Mouse (Mus musculus) forebrain, embryonic 16.5 days (tissue): ENCODE results near the gene Lemd1. TPM values are rescaled to one million over a fixed set of nuclear protein-coding genes. Genes with fewer than 3 reads are reported as not detected.

ENCODE experiments used
- ATAC-seq: fragments of 200-750 bp; cut with Nextera tagmentation; 2 replicates; pipeline ENCODE4 v1.8.0; 2017; ENCODE audit warnings: mild to moderate bottlenecking, moderate library complexity
- H3K27ac ChIP-seq: fragments of 300-500 bp; sonication (generic); 2 replicates; pipeline ENCODE4 v1.5.1; 2014; ENCODE audit warnings: low read length, control low read depth
- H3K27me3 ChIP-seq: fragments of 300-500 bp; sonication (generic); replicated peaks from 2 replicates; pipeline ENCODE4 v1.6.1; 2014; ENCODE audit warnings: low read length; ENCODE audit not compliant: control insufficient read depth, insufficient read depth
- H3K36me3 ChIP-seq: fragments of 300-500 bp; sonication (generic); 2 replicates; pipeline ENCODE4 v1.6.1; 2014; ENCODE audit not compliant: control insufficient read depth, insufficient read depth
- H3K4me1 ChIP-seq: fragments of 300-500 bp; sonication (generic); replicated peaks from 2 replicates; pipeline ENCODE4 v1.6.1; 2014; ENCODE audit warnings: low read length; ENCODE audit not compliant: control insufficient read depth, insufficient read depth
- H3K4me2 ChIP-seq: fragments of 300-500 bp; sonication (generic); 2 replicates; pipeline ENCODE4 v1.6.1; 2014; ENCODE audit warnings: mild to moderate bottlenecking, low read length, control low read depth
- H3K4me3 ChIP-seq: fragments of 300-500 bp; sonication (generic); replicated peaks from 2 replicates; pipeline ENCODE4 v1.5.1; 2014; ENCODE audit warnings: mild to moderate bottlenecking, low read length, control low read depth
- H3K9ac ChIP-seq: fragments of 300-500 bp; sonication (generic); replicated peaks from 2 replicates; pipeline ENCODE4 v1.6.1; 2014; ENCODE audit warnings: low read depth, low read length, control low read depth
- H3K9me3 ChIP-seq: fragments of 300-500 bp; sonication (generic); 2 replicates; pipeline ENCODE4 v1.6.1; 2016; ENCODE audit warnings: low read length; ENCODE audit not compliant: control insufficient read depth
- WGBS: fragments of 180-500 bp; shearing (Covaris S2); extraction: QIAGEN DNeasy Blood & Tissue Kit; methylation state at CpG from one replicate; pipeline ENCODE4 v1.1.7; 2014; 5-methylcytosine and 5-hydroxymethylcytosine counted together
- polyA plus RNA-seq: library from polyadenylated mRNA; unstranded; fragments of >200 nt; fragmentation: Nextera tagmentation; extraction: Ambion mirVana; gene quantifications from 2 replicates; pipeline ENCODE4 v1.2.1, GENCODE M21; 2015

Lemd1 gene
- polyA plus RNA-seq, 1 experiment from 2014 or later: 18.4 TPM

DNA sequence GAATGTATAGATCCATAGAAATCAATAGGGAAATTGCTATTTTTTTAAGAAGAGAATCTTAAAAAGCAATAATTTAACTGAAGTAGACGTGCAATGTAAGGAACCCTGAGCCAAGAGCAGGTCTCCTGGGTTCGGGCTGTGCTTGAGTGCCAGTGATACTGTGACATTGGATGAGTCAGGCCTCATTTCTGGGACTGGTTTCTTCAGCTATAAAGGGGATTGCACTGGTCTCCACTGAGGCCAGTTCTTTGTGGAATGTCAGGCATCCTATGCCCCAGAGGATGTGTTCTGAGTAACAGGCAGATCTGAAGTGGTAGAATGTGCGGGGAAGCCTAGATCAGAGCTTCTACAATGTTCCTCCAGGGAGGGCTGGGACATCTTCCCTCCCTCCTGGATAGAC lies 15.6 kb downstream of the Lemd1 start:
- Histone ChIP-seq H3K9ac (no peak overlapping the region), H3K27ac (no peak overlapping the region), H3K4me1 (peaks cover 46% of the 10 kb centered on the region), H3K4me3 (no peak overlapping the region), H3K4me2 (no peak overlapping the region), H3K36me3 (no peaks in the 10 kb centered on the region), H3K9me3 (no peaks in the 10 kb centered on the region), H3K27me3 (no peaks in the 10 kb centered on the region)
- no peak for ATAC-seq
- WGBS: 88% methylated on average over 3 of the region's 3 CpGs

DNA sequence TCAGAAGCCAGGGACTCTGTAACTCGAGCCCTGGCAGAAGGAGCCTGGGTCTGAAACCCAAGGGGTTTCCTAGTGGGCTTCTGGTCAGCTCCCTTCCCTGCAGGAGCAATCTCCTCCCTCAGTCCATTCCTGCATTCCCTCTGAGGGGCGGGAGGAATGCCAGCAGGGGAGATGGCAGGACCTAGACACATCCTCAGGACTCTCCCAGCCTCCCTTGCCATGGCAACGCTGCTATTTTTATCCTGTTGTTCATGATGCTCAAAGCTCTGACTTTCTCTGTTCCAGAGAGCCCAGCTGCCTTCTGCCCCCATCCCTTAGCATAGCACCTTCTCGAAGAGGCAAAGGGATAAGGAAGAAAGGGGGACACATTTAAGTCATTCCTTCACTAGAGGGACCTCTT lies 16.9 kb downstream of the Lemd1 start:
- Histone ChIP-seq H3K27me3 (no peaks in the 10 kb centered on the region), H3K27ac (peak overlapping the region; percentile 52), H3K9me3 (no peaks in the 10 kb centered on the region), H3K36me3 (no peaks in the 10 kb centered on the region), H3K4me1 (peaks cover 50% of the 10 kb centered on the region), H3K4me3 (no peak overlapping the region), H3K4me2 (no peak overlapping the region), H3K9ac (no peak overlapping the region)
- 16% methylated on average over 4 of the region's 4 CpGs for WGBS
- peak; percentile 28; the same call in 1 of the 2 replicates for ATAC-seq

DNA sequence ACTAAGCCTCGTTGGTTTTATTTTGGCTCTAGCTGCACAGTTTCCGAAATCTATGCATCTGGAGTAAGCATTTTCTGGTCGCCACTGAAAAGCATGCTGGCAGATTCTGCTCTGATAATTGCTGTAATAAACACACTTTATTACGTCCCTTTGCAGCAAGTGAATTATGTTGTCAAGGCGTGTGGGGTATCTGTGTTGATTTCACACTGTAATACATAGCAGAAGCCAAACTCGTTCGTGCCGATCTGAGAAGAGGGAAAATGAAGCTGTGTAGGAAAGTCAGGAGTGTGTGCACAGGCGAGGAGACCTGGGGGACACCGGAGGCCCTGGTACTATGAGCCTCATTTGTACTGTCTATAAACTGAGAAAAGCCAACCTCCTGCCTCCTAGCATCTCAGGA lies 18.2 kb downstream of the Lemd1 start:
- Histone ChIP-seq H3K27ac (peak overlapping the region; percentile 16; the same call in 1 of the 2 replicates), H3K4me1 (peaks cover 51% of the 10 kb centered on the region), H3K36me3 (no peaks in the 10 kb centered on the region), H3K4me3 (no peak overlapping the region), H3K9me3 (no peaks in the 10 kb centered on the region), H3K9ac (no peak overlapping the region), H3K27me3 (no peaks in the 10 kb centered on the region), H3K4me2 (no peak overlapping the region)
- WGBS: 39% methylated on average over 10 of the region's 10 CpGs
- ATAC-seq: peak; percentile 28

DNA sequence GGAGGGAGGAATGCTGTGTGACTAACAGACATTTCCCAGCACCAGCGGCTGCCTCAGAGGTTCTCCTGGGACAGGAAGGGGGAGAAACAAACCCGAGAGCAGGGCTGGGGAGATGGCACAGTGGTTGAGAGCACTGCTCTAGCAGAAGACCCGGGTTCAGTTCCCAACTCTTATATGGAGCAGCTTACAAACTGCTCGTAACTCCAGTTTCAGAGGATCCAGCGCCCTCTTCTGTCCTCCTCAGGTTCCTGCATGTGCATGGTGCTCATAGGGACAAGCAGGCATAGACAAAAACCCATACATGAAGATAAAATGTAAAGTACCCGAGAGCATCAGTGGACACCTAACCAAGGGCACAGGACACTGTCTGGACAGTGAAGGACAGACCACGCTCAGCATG lies 19.7 kb downstream of the Lemd1 start:
- H3K9me3 ChIP-seq: no peaks in the 10 kb centered on the region
- no peak overlapping the region for H3K27ac ChIP-seq
- H3K9ac ChIP-seq: no peak overlapping the region
- H3K4me1 ChIP-seq: peaks cover 51% of the 10 kb centered on the region
- ATAC-seq: no peak
- WGBS: 22% methylated on average over 7 of the region's 7 CpGs
- H3K4me2 ChIP-seq: no peak overlapping the region
- no peak overlapping the region for H3K4me3 ChIP-seq
- H3K36me3 ChIP-seq: no peaks in the 10 kb centered on the region
- no peaks in the 10 kb centered on the region for H3K27me3 ChIP-seq

DNA sequence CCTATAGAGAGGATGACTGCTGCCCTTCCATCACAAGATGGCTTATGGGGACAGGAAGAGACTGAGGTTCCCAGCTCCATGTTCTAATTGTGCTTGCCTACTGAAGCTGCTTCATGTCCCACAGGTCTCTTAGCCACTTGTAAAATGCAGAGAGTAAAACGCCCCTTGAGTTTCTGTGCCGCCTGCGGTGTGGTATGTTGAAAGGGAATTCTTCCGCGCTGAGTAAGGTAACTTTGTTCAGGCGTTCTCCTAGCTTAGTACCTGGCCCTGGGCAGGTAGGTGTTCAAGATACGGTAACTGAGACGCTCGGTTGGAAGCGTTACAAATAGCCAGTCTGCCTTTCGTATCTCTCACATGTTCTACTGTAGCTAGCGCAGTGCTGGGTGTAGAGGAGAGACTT lies 20.4 kb downstream of the Lemd1 start:
- 0 out of 2 replicates have a peak overlapping the region, but pooled peaks have one; percentile 5 for H3K9ac ChIP-seq
- H3K36me3 ChIP-seq: no peaks in the 10 kb centered on the region
- no peak for ATAC-seq
- no peaks in the 10 kb centered on the region for H3K27me3 ChIP-seq
- H3K4me2 ChIP-seq: peak overlapping the region; percentile 29
- WGBS: 44% methylated on average over 12 of the region's 12 CpGs
- peaks cover 51% of the 10 kb centered on the region for H3K4me1 ChIP-seq
- H3K9me3 ChIP-seq: no peaks in the 10 kb centered on the region
- H3K27ac ChIP-seq: 0 out of 2 replicates have a peak overlapping the region, but pooled peaks have one; percentile 11
- no peak overlapping the region for H3K4me3 ChIP-seq

DNA sequence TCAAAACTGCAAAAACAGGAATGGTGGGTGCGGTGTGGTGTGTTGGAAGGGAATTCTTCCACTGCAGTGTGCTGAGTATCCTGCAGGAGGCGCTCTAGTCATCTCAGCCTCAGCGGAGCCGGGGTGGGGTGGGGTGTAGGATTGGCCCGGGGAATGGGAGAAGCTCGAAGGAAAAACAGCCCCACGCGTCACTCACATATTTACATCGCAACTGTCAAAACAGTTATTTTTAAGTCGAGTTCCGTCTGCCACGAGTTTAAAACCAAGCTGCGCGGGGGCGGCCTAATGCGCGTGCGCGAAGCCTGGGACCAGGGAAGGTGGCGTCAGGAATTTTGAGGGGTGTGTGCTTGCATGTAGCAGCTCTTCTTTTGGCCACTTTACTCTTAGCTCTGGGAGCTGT lies 21.0 kb downstream of the Lemd1 start:
- Histone ChIP-seq H3K27me3 (no peaks in the 10 kb centered on the region), H3K36me3 (no peaks in the 10 kb centered on the region), H3K4me2 (peak overlapping the region; percentile 29), H3K27ac (no peak overlapping the region), H3K4me3 (peak overlapping the region; percentile 20), H3K9me3 (no peaks in the 10 kb centered on the region), H3K4me1 (peaks cover 51% of the 10 kb centered on the region), H3K9ac (no peak overlapping the region)
- WGBS: 3% methylated on average over 20 of the region's 20 CpGs
- ATAC-seq: peak; percentile 72

DNA sequence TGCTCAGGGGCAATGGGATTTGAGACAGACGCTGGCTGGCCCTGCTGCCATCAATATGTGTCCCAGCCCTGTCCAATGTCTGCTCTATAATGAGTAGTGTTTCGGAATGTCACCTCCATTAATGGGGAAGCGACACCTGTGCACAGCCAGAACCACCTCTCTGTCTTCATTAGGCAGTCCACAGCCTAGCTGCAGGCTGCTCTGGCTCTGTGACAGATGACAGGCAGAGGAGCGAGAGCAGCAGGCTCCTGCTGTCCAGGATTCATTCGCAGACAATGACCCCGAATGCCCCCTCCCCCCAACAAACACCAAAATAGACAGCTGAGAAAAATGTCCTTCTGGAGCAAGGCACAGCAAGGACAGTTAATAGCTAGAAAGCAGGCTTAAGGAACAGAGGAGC lies 21.8 kb downstream of the Lemd1 start:
- H3K27me3 ChIP-seq: no peaks in the 10 kb centered on the region
- H3K4me3 ChIP-seq: no peak overlapping the region
- no peaks in the 10 kb centered on the region for H3K36me3 ChIP-seq
- H3K4me1 ChIP-seq: peaks cover 45% of the 10 kb centered on the region
- H3K4me2 ChIP-seq: no peak overlapping the region
- no peak overlapping the region for H3K9ac ChIP-seq
- H3K27ac ChIP-seq: no peak overlapping the region
- no peak for ATAC-seq
- 30% methylated on average over 6 of the region's 6 CpGs for WGBS
- H3K9me3 ChIP-seq: no peaks in the 10 kb centered on the region

DNA sequence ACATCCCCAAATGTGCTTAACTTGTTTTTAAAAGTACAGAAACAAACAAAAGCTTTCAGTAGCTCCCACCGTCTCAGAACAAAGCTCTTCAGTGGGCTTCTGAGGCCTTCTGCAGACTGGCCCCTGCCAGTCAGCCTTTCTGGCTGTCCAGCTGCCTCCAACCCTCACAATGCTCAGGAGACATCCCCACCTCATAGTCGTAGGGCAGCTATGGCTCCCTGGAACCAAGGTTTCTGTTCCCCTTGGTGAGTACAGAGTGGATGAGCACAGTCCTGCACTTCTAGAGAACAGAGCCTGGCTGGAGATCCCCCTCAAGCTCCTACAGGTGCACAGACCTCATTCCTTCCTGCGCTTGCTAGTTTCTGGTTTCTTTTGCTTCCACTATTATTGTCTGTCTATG lies 25.0 kb downstream of the Lemd1 start:
- H3K9me3 ChIP-seq: no peaks in the 10 kb centered on the region
- no peak overlapping the region for H3K4me3 ChIP-seq
- 60% methylated on average over 3 of the region's 3 CpGs for WGBS
- peaks cover 24% of the 10 kb centered on the region for H3K4me1 ChIP-seq
- no peak overlapping the region for H3K4me2 ChIP-seq
- no peaks in the 10 kb centered on the region for H3K36me3 ChIP-seq
- no peak overlapping the region for H3K27ac ChIP-seq
- H3K9ac ChIP-seq: no peak overlapping the region
- no peaks in the 10 kb centered on the region for H3K27me3 ChIP-seq
- no peak for ATAC-seq

DNA sequence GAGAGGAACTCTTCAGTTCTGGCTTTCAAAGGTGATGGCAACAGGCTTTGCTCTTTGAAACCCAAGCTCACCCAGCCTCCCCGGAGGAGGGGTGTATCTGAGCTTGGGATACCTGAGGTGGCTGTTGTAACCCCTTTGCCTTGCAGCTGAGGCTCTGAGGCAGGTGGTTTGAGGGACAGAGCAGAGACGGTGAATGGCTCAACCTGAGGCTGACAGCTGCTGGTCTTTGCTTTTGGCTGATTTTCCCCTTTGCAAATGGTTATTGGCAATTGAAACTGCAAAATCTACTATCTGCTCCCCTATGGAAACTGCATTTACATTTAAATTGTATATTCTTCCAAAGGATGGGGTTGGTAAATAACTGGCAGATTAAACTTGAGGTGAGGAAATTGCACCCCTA lies 30.4 kb downstream of the Lemd1 start:
- no peak overlapping the region for H3K9ac ChIP-seq
- peak; percentile 22; the same call in 1 of the 2 replicates for ATAC-seq
- H3K9me3 ChIP-seq: no peaks in the 10 kb centered on the region
- H3K4me3 ChIP-seq: no peak overlapping the region
- H3K4me2 ChIP-seq: no peak overlapping the region
- peak overlapping the region; percentile 42 for H3K27ac ChIP-seq
- no peaks in the 10 kb centered on the region for H3K36me3 ChIP-seq
- 26% methylated on average over 2 of the region's 2 CpGs for WGBS
- no peaks in the 10 kb centered on the region for H3K27me3 ChIP-seq
- H3K4me1 ChIP-seq: peaks cover 19% of the 10 kb centered on the region

DNA sequence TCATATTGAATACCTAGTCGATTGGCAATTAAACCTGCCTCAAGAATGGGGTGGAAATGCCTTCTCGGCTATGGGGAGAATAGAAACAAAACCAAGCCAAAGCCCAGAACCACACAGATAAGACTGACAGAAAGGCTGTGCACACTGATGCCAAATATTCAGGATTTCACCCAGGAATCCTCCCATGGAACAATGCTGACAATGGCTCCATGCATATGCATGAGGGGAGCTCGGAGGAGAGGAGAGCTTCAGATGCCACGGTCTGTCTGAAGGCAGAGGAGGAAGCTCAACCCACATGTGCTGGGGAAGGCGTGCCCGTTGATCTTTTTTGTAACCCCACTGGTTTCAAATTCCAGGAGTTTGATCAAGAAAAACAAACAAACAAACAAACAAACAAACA lies 30.9 kb downstream of the Lemd1 start:
- ATAC-seq: peak; percentile 94
- peak overlapping the region; percentile 42 for H3K27ac ChIP-seq
- H3K9ac ChIP-seq: peak overlapping the region; percentile 16; the same call in 1 of the 2 replicates
- H3K4me3 ChIP-seq: no peak overlapping the region
- H3K4me2 ChIP-seq: peak overlapping the region; percentile 25
- H3K36me3 ChIP-seq: no peaks in the 10 kb centered on the region
- no peaks in the 10 kb centered on the region for H3K27me3 ChIP-seq
- no peaks in the 10 kb centered on the region for H3K9me3 ChIP-seq
- peaks cover 19% of the 10 kb centered on the region for H3K4me1 ChIP-seq
- 11% methylated on average over 6 of the region's 6 CpGs for WGBS
